ENCODE assay signal across 8 mouse cellular contexts in the genomic region with DNA sequence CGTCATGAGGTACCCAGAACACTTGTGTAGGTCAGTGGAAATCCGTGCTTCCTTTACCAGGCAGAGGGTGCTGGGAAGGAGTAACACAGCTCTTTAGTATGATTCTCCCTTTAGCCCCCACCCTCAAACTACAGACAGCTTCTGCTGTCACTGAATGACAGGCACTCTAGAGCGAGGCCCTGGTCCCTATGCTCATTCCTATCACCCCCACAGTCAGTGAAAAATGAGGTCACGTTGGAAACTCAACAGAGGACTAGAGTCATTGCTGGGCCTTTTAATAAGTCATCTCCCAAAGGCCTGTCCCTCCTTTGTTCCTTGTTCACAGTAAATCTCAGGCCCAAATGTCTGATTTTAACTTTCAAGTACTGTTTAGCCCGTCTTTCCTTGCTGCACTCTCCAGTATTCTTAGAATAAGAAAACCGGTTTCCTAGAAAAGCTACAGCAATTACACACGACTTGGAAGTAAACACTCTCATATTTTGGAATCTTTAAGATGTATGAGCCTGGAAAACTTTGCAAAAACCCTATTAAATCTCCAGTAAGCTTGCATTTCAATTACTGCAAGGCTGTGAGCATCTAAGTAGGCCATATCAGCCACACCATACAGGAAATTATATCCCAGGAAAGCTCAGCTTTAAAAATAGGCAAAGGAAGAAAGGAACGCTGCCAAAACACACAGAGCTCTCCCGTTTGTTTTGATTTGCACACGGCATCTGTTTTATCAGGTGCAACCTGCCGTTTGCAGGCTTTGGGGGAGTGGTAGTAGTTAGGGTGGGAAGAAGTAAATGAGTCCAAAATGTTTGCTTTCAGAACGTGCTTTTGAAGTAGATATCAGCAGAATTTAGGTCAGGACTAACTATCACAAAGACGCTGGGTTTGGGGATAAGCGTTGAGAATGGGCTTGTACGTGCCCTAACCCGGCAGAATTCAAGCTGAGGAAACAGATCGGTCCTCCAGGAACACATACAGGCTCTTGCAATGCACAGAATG. TPM values are rescaled to one million over a fixed set of nuclear protein-coding genes. Genes with fewer than 3 reads are reported as not detected.
DNase-seq lines count a peak whose midpoint lies in the region; ATAC-seq lines count a peak whose summit lies in the region.

No protein-coding gene starts in this region.

- peak overlapping the region; percentile 78; the same call in 1 of the 2 replicates for H3K27ac ChIP-seq in kidney, embryonic 14.5 days (ENCODE audit: low read depth, low read length)
- peak overlapping the region; percentile 92 for H3K27ac ChIP-seq in heart, embryonic 13.5 days (replicated peaks)
- H3K27ac ChIP-seq in liver, embryonic 13.5 days = peak overlapping the region; percentile 23; the same call in 1 of the 2 replicates

- H3K4me2 ChIP-seq in kidney, embryonic 14.5 days (replicated peaks; ENCODE audit: low read depth, low read length) = peak overlapping the region; percentile 19; the same call in 1 of the 2 replicates
- peak overlapping the region; percentile 55 for H3K4me2 ChIP-seq in heart, embryonic 13.5 days
- H3K4me2 ChIP-seq in liver, embryonic 13.5 days = peak overlapping the region; percentile 8; the same call in 1 of the 2 replicates

- WGBS in kidney, embryonic 14.5 days = 24% methylated on average over 17 of the region's 17 CpGs
- WGBS in heart, embryonic 13.5 days = 19% methylated on average over 17 of the region's 17 CpGs
- 32% methylated on average over 17 of the region's 17 CpGs for WGBS in liver, embryonic 13.5 days (ENCODE audit: insufficient replicate concordance)

- H3K36me3 ChIP-seq in kidney, embryonic 14.5 days (ENCODE audit: control insufficient read depth, insufficient read depth, low read length) = no peaks in the 10 kb centered on the region
- no peaks in the 10 kb centered on the region for H3K36me3 ChIP-seq in heart, embryonic 13.5 days
- H3K36me3 ChIP-seq in liver, embryonic 13.5 days = no peaks in the 10 kb centered on the region

- no peaks in the 10 kb centered on the region for H3K27me3 ChIP-seq in kidney, embryonic 14.5 days (ENCODE audit: control insufficient read depth, insufficient read depth, low read length)
- H3K27me3 ChIP-seq in heart, embryonic 13.5 days (replicated peaks) = no peaks in the 10 kb centered on the region
- no peaks in the 10 kb centered on the region for H3K27me3 ChIP-seq in liver, embryonic 13.5 days

- peaks cover 45% of the 10 kb centered on the region for H3K4me1 ChIP-seq in kidney, embryonic 14.5 days (ENCODE audit: control insufficient read depth, insufficient read depth, low read length)
- H3K4me1 ChIP-seq in heart, embryonic 13.5 days = peaks cover 78% of the 10 kb centered on the region
- H3K4me1 ChIP-seq in liver, embryonic 13.5 days (replicated peaks) = peaks cover 32% of the 10 kb centered on the region

- H3K9me3 ChIP-seq in kidney, embryonic 14.5 days (ENCODE audit: control insufficient read depth, low read length) = no peaks in the 10 kb centered on the region
- no peaks in the 10 kb centered on the region for H3K9me3 ChIP-seq in heart, embryonic 13.5 days
- no peaks in the 10 kb centered on the region for H3K9me3 ChIP-seq in liver, embryonic 13.5 days (replicated peaks)

- 0 out of 2 replicates have a peak overlapping the region, but pooled peaks have one; percentile 4 for H3K9ac ChIP-seq in kidney, embryonic 14.5 days (ENCODE audit: low read depth, low read length)
- peak overlapping the region; percentile 51 for H3K9ac ChIP-seq in heart, embryonic 13.5 days
- no peak overlapping the region for H3K9ac ChIP-seq in liver, embryonic 13.5 days

- ATAC-seq in kidney, embryonic 14.5 days (ENCODE audit: low FRiP score, low TSS enrichment) = peak; percentile 30; the same call in 1 of the 2 replicates
- ATAC-seq in heart, embryonic 13.5 days (ENCODE audit: extremely low read depth, insufficient number of reproducible peaks, low FRiP score, low TSS enrichment) = no peak
- peak; percentile 69 for ATAC-seq in liver, embryonic 13.5 days (ENCODE audit: low read depth)
- ATAC-seq in inflammation-experienced regulatory T-cells, adult 6 months = no peak

- no peak for DNase-seq in kidney, adult 8-10 months
- peak; percentile 89 for DNase-seq in cerebellum, adult 9-11 months
- DNase-seq in liver, embryonic 13.5 days = no peak
- no peak for DNase-seq in thymus, postnatal 10 days (ENCODE audit: low spot score in 2 of 2)
- no peak for DNase-seq in right cerebral cortex, postnatal 4 days

- H3K4me3 ChIP-seq in kidney, embryonic 14.5 days (ENCODE audit: low read length) = no peak overlapping the region
- H3K4me3 ChIP-seq in heart, embryonic 13.5 days = peak overlapping the region; percentile 11; the same call in 1 of the 2 replicates
- H3K4me3 ChIP-seq in liver, embryonic 13.5 days (replicated peaks) = no peak overlapping the region

RNA-seq across cellular contexts. Expression of gene Jmjd1c, which starts 39.8 kb away (rescaled TPM):
- 51.1 and 54.9 TPM in 2 replicates for polyA plus RNA-seq in kidney, embryonic 14.5 days (2014; fragmentation: Nextera tagmentation; extraction: Ambion mirVana)
- 30.3 and 30.8 TPM in 2 replicates for polyA plus RNA-seq in heart, embryonic 13.5 days (2015; fragmentation: Nextera tagmentation; extraction: Ambion mirVana)
- polyA plus RNA-seq in liver, embryonic 13.5 days (2015; fragmentation: Nextera tagmentation; extraction: Ambion mirVana) = 10.4 and 12.7 TPM in 2 replicates
- polyA plus RNA-seq in inflammation-experienced regulatory T-cells, adult 6 months (2017; shearing (Covaris generic)) = 10 to 100 TPM; 34.3 to 58.3 (median 45.7) TPM

RNA-seq across cellular contexts. Expression of gene Reep3, which starts 40.6 kb away (rescaled TPM):
- polyA plus RNA-seq in kidney, embryonic 14.5 days (2014; fragmentation: Nextera tagmentation; extraction: Ambion mirVana) = 43.5 and 50.6 TPM in 2 replicates
- 23.2 and 26.4 TPM in 2 replicates for polyA plus RNA-seq in heart, embryonic 13.5 days (2015; fragmentation: Nextera tagmentation; extraction: Ambion mirVana)
- polyA plus RNA-seq in liver, embryonic 13.5 days (2015; fragmentation: Nextera tagmentation; extraction: Ambion mirVana) = 7.5 and 10.4 TPM in 2 replicates
- 10 to 100 TPM; 16.5 to 25.6 (median 19.6) TPM for polyA plus RNA-seq in inflammation-experienced regulatory T-cells, adult 6 months (2017; shearing (Covaris generic))

Comparison
In these comparisons a context has a peak if more than half of its experiments do, and no peak if none do; other contexts are left out.
1. ATAC-seq: peak in kidney, embryonic 14.5 days (single experiment) and liver, embryonic 13.5 days (single experiment); none in heart, embryonic 13.5 days (single experiment) and inflammation-experienced regulatory T-cells, adult 6 months (single experiment).
2. H3K27ac ChIP-seq: peak in every context shown above with its lines; median percentile 92 in heart, embryonic 13.5 days; 78 in kidney, embryonic 14.5 days; 23 in liver, embryonic 13.5 days.
3. Peak in every context shown above with its lines, with median percentiles within 50 percentile points of each other: H3K4me2 ChIP-seq.